Mouse (Mus musculus) erythroblast, embryonic 14.5 days (primary cell): Measurements from ENCODE around the gene Akt1. TPM values are rescaled to one million over a fixed set of nuclear protein-coding genes. Genes with fewer than 3 reads are reported as not detected.

ENCODE experiments used
- H3K27me3 ChIP-seq: 2 replicates; pipeline ENCODE4 v1.6.1; 2012; ENCODE audit warnings: inconsistent platforms; ENCODE audit not compliant: control insufficient read depth
- H3K36me3 ChIP-seq: 2 replicates; pipeline ENCODE4 v1.6.1; 2012; ENCODE audit warnings: mild to moderate bottlenecking, inconsistent platforms; ENCODE audit not compliant: control insufficient read depth
- H3K4me1 ChIP-seq: 2 replicates; pipeline ENCODE4 v1.6.1; 2012; ENCODE audit warnings: inconsistent platforms; ENCODE audit not compliant: control insufficient read depth
- H3K4me3 ChIP-seq: replicated peaks from 2 replicates; pipeline ENCODE3; 2012; ENCODE audit warnings: moderate library complexity, mild to moderate bottlenecking, inconsistent platforms
- H3K9me3 ChIP-seq: 2 replicates; pipeline ENCODE4 v1.6.1; 2012; ENCODE audit warnings: low read length, inconsistent platforms, mixed read lengths; ENCODE audit not compliant: control insufficient read depth
- GATA1 ChIP-seq: IDR thresholded peaks from 2 replicates; pipeline ENCODE4 v1.6.1; 2012; ENCODE audit warnings: low read length, inconsistent platforms, mixed read lengths
- TAL1 ChIP-seq: IDR thresholded peaks from 3 replicates; pipeline ENCODE4 v1.6.1; 2012; ENCODE audit warnings: low read length, inconsistent platforms, mixed read lengths
- polyA plus RNA-seq: library from polyadenylated mRNA; stranded (reverse); fragments of >175 nt; gene quantifications from 2 replicates; pipeline ENCODE4 v1.2.3, GENCODE M21; 2012

The Akt1 gene
- polyA plus RNA-seq, 1 experiment = 15.2 TPM

- no peak for TF ChIP-seq GATA1
- TF ChIP-seq TAL1 = no peak
- H3K9me3 ChIP-seq = no peaks in the 10 kb centered on the region
- H3K4me3 ChIP-seq = no peak overlapping the region
- peaks cover 95% of the 10 kb centered on the region for H3K36me3 ChIP-seq
- H3K27me3 ChIP-seq = no peaks in the 10 kb centered on the region
- H3K4me1 ChIP-seq = no peaks in the 10 kb centered on the region; the same call in 1 of the 2 replicates
Measured at GRCm38 (mm10) chr12:112664656-112665055, 10.0 kb downstream of the Akt1 start.

GRCm38 (mm10) chr12:112664124-112664523 lies 10.6 kb downstream of the Akt1 start:
- no peaks in the 10 kb centered on the region for H3K9me3 ChIP-seq
- no peaks in the 10 kb centered on the region for H3K27me3 ChIP-seq
- no peak overlapping the region for H3K4me3 ChIP-seq
- TF ChIP-seq GATA1 = no peak
- no peak for TF ChIP-seq TAL1
- H3K36me3 ChIP-seq = peaks cover 95% of the 10 kb centered on the region
- H3K4me1 ChIP-seq = no peaks in the 10 kb centered on the region

- Histone ChIP-seq H3K4me1 (no peaks in the 10 kb centered on the region), H3K9me3 (no peaks in the 10 kb centered on the region), H3K27me3 (no peaks in the 10 kb centered on the region), H3K36me3 (peaks cover 95% of the 10 kb centered on the region), H3K4me3 (no peak overlapping the region)
- TF ChIP-seq GATA1 (no peak), TAL1 (no peak)
Measured at GRCm38 (mm10) chr12:112663716-112664115, 11.0 kb downstream of the Akt1 start.

- Histone ChIP-seq H3K4me1 (no peaks in the 10 kb centered on the region), H3K27me3 (no peaks in the 10 kb centered on the region), H3K9me3 (no peaks in the 10 kb centered on the region), H3K36me3 (peaks cover 95% of the 10 kb centered on the region), H3K4me3 (no peak overlapping the region)
- TF ChIP-seq GATA1 (no peak), TAL1 (no peak)
Measured at GRCm38 (mm10) chr12:112663303-112663702, 11.4 kb downstream of the Akt1 start.

- H3K4me3 ChIP-seq = no peak overlapping the region
- no peaks in the 10 kb centered on the region for H3K27me3 ChIP-seq
- no peaks in the 10 kb centered on the region for H3K9me3 ChIP-seq
- no peaks in the 10 kb centered on the region for H3K4me1 ChIP-seq
- TF ChIP-seq GATA1 (no peak), TAL1 (no peak)
- peaks cover 96% of the 10 kb centered on the region for H3K36me3 ChIP-seq
Measured at GRCm38 (mm10) chr12:112661851-112662250, 12.8 kb downstream of the Akt1 start.

- TF ChIP-seq GATA1 = no peak
- TF ChIP-seq TAL1 = no peak
- Histone ChIP-seq H3K4me3 (no peak overlapping the region), H3K9me3 (no peaks in the 10 kb centered on the region), H3K4me1 (no peaks in the 10 kb centered on the region), H3K27me3 (no peaks in the 10 kb centered on the region), H3K36me3 (peaks cover 96% of the 10 kb centered on the region)
Measured at GRCm38 (mm10) chr12:112661327-112661605, 13.4 kb downstream of the Akt1 start.

GRCm38 (mm10) chr12:112660576-112661326 lies 13.9 kb downstream of the Akt1 start:
- Histone ChIP-seq H3K4me3 (no peak overlapping the region), H3K27me3 (no peaks in the 10 kb centered on the region), H3K9me3 (no peaks in the 10 kb centered on the region), H3K36me3 (peaks cover 96% of the 10 kb centered on the region), H3K4me1 (no peaks in the 10 kb centered on the region)
- TF ChIP-seq GATA1 (no peak), TAL1 (no peak)

- Histone ChIP-seq H3K9me3 (no peaks in the 10 kb centered on the region), H3K27me3 (no peaks in the 10 kb centered on the region), H3K4me1 (no peaks in the 10 kb centered on the region), H3K4me3 (no peak overlapping the region), H3K36me3 (peaks cover 98% of the 10 kb centered on the region)
- TF ChIP-seq GATA1 (no peak), TAL1 (no peak)
Measured at GRCm38 (mm10) chr12:112659109-112659508, 15.6 kb downstream of the Akt1 start.

- Histone ChIP-seq H3K27me3 (no peaks in the 10 kb centered on the region), H3K9me3 (no peaks in the 10 kb centered on the region), H3K4me1 (no peaks in the 10 kb centered on the region), H3K36me3 (peaks cover 98% of the 10 kb centered on the region), H3K4me3 (no peak overlapping the region)
- TF ChIP-seq TAL1 (no peak), GATA1 (no peak)
Measured at GRCm38 (mm10) chr12:112658619-112659018, 16.1 kb downstream of the Akt1 start.

- no peak for TF ChIP-seq TAL1
- TF ChIP-seq GATA1 = no peak
- no peaks in the 10 kb centered on the region for H3K27me3 ChIP-seq
- H3K9me3 ChIP-seq = no peaks in the 10 kb centered on the region
- no peak overlapping the region for H3K4me3 ChIP-seq
- H3K4me1 ChIP-seq = peaks cover 5% of the 10 kb centered on the region
- H3K36me3 ChIP-seq = peaks cover 100% of the 10 kb centered on the region
Measured at GRCm38 (mm10) chr12:112654076-112654475, 20.6 kb downstream of the Akt1 start.
